Mouse (Mus musculus) hematopoietic multipotent progenitor cell, adult 10-12 weeks (in vitro differentiated cells): ENCODE results near the gene Ahsa1. TPM values are rescaled to one million over a fixed set of nuclear protein-coding genes. Genes with fewer than 3 reads are reported as not detected.

Experiments used
- polyA plus RNA-seq: library from polyadenylated mRNA; stranded (reverse); fragments of >175 nt; gene quantifications from 2 replicates; pipeline ENCODE4 v1.2.3, GENCODE M21; 2012; ENCODE audit warnings: low replicate concordance

Gene Ahsa1
- polyA plus RNA-seq, result 58.4 and 60.1 TPM in 2 replicates

GRCm38 (mm10) chr12:87266108-87266826, at the start of gene Ahsa1, which contains the start of gene Vipas39:
Ahsa1 (plus strand) TSS chr12:87266479.
Vipas39 (minus strand) TSS chr12:87266256.

GRCm38 (mm10) chr12:87238632-87239031, 27.6 kb upstream of the Ahsa1 start, which contains the start of gene Noxred1:
Noxred1 (minus strand) TSS chr12:87238732.

GRCm38 (mm10) chr12:87299657-87300440, 33.6 kb downstream of the Ahsa1 start, which contains the start of gene Ism2:
Ism2 (minus strand) TSS chr12:87299705.

Other genes with a start within 250 kb of the Ahsa1 start
- gene Tmem63c, start 245.1 kb upstream of the Ahsa1 start, polyA plus RNA-seq, result 0.03 and 0.06 TPM in 2 replicates
- gene Ngb, start 163.9 kb upstream of the Ahsa1 start, polyA plus RNA-seq, result 0.11 and 0.14 TPM in 2 replicates
- gene Gstz1, start 119.3 kb upstream of the Ahsa1 start, polyA plus RNA-seq, result 1.5 and 3.1 TPM in 2 replicates
- 2.8 and 3.5 TPM in 2 replicates for gene Pomt2, start 118.5 kb upstream of the Ahsa1 start, polyA plus RNA-seq
- gene Samd15, start 66.8 kb upstream of the Ahsa1 start, polyA plus RNA-seq, result 0.34 and 0.55 TPM in 2 replicates
- gene Tmed8, start 66.0 kb upstream of the Ahsa1 start, polyA plus RNA-seq, result 5.2 and 5.5 TPM in 2 replicates
- gene Noxred1, start 27.7 kb upstream of the Ahsa1 start, polyA plus RNA-seq, result 0.21 and 0.91 TPM in 2 replicates
- 1.9 and 2.3 TPM in 2 replicates for gene Vipas39, start 223 bp upstream of the Ahsa1 start, polyA plus RNA-seq
- gene Ism2, start 33.2 kb downstream of the Ahsa1 start, polyA plus RNA-seq, result not detected in 2 replicates
- gene Sptlc2, start 121.9 kb downstream of the Ahsa1 start, polyA plus RNA-seq, result 41.0 and 54.3 TPM in 2 replicates
- gene Slirp, start 177.4 kb downstream of the Ahsa1 start, polyA plus RNA-seq, result 0.04 and 2.9 TPM in 2 replicates
- 26.5 and 27.7 TPM in 2 replicates for gene Alkbh1, start 177.5 kb downstream of the Ahsa1 start, polyA plus RNA-seq
- 5.6 and 24.6 TPM in 2 replicates for gene Snw1, start 205.8 kb downstream of the Ahsa1 start, polyA plus RNA-seq
- not detected in 2 replicates for gene Gm5788, start 228.2 kb downstream of the Ahsa1 start, polyA plus RNA-seq
- not detected in 2 replicates for gene Gm8300, start 247.8 kb downstream of the Ahsa1 start, polyA plus RNA-seq